Comparison of ENCODE assay signal across 23 mouse cellular contexts in the genomic region with DNA sequence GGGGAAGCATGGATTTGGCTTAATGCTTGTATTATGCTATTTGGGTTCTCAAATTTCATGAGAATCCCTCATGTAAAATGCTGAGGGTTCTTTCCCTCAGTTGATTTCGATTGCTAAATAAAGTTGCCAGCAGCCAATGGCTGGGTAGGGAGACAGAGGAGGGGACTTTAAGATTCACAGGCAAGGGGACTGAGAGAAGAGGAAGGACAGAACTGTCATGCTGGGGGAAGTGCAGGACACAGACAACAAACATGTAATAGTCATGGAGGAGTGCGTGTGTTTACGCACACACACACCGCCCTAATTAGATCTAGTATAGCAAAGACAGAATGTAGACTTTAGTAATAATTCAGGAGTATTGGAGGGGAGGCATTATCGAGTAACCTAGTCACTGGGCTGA. TPM values are rescaled to one million over a fixed set of nuclear protein-coding genes. Genes with fewer than 3 reads are reported as not detected.
DNase-seq lines count a peak whose midpoint lies in the region; ATAC-seq and TF ChIP-seq lines count a peak whose summit lies in the region.
"Had no signal": no experiment of that assay in that cellular context is flagged by ENCODE, and none has a peak within 500 bp of the region (broad histone marks: within the 10 kb centered on the region; RNA-seq: fewer than 3 reads in every experiment).

No protein-coding gene starts in this region.

- no peaks in the 10 kb centered on the region for H3K27me3 ChIP-seq in intestine, embryonic 14.5 days (replicated peaks; ENCODE audit: control insufficient read depth, insufficient read depth, low read length)
- no peaks in the 10 kb centered on the region for H3K27me3 ChIP-seq in intestine, embryonic 15.5 days (replicated peaks)
- H3K27me3 ChIP-seq: forebrain, embryonic 13.5 days; hindbrain, embryonic 13.5 days had no signal

- 94% methylated on average over 5 of the region's 5 CpGs for WGBS in intestine, embryonic 14.5 days
- 92% methylated on average over 5 of the region's 5 CpGs for WGBS in intestine, embryonic 15.5 days
- 67% methylated on average over 5 of the region's 5 CpGs for WGBS in macrophage (ENCODE audit: missing documents)

- H3K4me3 ChIP-seq in gastrocnemius, adult 2 months, result no peak overlapping the region
- no peak overlapping the region for H3K4me3 ChIP-seq in intestine, embryonic 14.5 days (ENCODE audit: low read depth, low read length)
- no peak overlapping the region for H3K4me3 ChIP-seq in intestine, embryonic 15.5 days (replicated peaks)
- no peak overlapping the region for H3K4me3 ChIP-seq in macrophage (ENCODE audit: inconsistent target)
- H3K4me3 ChIP-seq: forebrain, embryonic 10.5 days; forebrain, embryonic 13.5 days; hindbrain, embryonic 10.5 days; hindbrain, embryonic 13.5 days had no signal

- H3K9ac ChIP-seq in intestine, embryonic 14.5 days (ENCODE audit: low read length), result no peak overlapping the region
- no peak overlapping the region for H3K9ac ChIP-seq in intestine, embryonic 15.5 days
- H3K9ac ChIP-seq: forebrain, embryonic 13.5 days; hindbrain, embryonic 13.5 days had no signal

- intact Hi-C loops in gastrocnemius, adult 2 months (cut with DNase I), result no loop called here

- H3K79me2 ChIP-seq in macrophage (ENCODE audit: inconsistent target), result peaks cover 97% of the 10 kb centered on the region

- no peak for DNase-seq in gastrocnemius, adult 2 months
- no peak for DNase-seq in gastrocnemius, postnatal 25 days
- peak; percentile 38 for DNase-seq in intestine, embryonic 14.5 days (ENCODE audit: low spot score)
- DNase-seq in frontal cortex, postnatal 25 days (ENCODE audit: low spot score in 2 of 2), result no peak
- no peak for DNase-seq in cerebellum, adult 9-11 months
- DNase-seq: adrenal gland, adult 8-10 months; adrenal gland, postnatal 25 days; cerebellum, adult 8-10 months; cerebellum, postnatal 14 days; gastrocnemius, postnatal 36 days; heart, postnatal 36 days had no signal

- TF ChIP-seq CTCF in gastrocnemius, adult 2 months (IDR thresholded peaks at IDR 0.05), result no peak

- peak overlapping the region; percentile 69 for H3K27ac ChIP-seq in gastrocnemius, adult 2 months
- no peak overlapping the region for H3K27ac ChIP-seq in intestine, embryonic 14.5 days (ENCODE audit: low read depth)
- no peak overlapping the region for H3K27ac ChIP-seq in intestine, embryonic 15.5 days
- peak overlapping the region; percentile 49; the same call in 1 of the 2 replicates for H3K27ac ChIP-seq in macrophage
- H3K27ac ChIP-seq: forebrain, embryonic 10.5 days; forebrain, embryonic 13.5 days; hindbrain, embryonic 10.5 days; hindbrain, embryonic 13.5 days had no signal

- H3K4me2 ChIP-seq in intestine, embryonic 14.5 days (ENCODE audit: low read length), result no peak overlapping the region
- H3K4me2 ChIP-seq in intestine, embryonic 15.5 days (replicated peaks), result no peak overlapping the region
- H3K4me2 ChIP-seq: forebrain, embryonic 13.5 days; heart, embryonic 11.5 days; hindbrain, embryonic 13.5 days had no signal

- peaks cover 3% of the 10 kb centered on the region for H3K4me1 ChIP-seq in intestine, embryonic 14.5 days (replicated peaks; ENCODE audit: control insufficient read depth, insufficient read depth, low read length)
- peaks cover 4% of the 10 kb centered on the region; the same call in 1 of the 2 replicates for H3K4me1 ChIP-seq in intestine, embryonic 15.5 days (replicated peaks)

- H3K36me3 ChIP-seq in intestine, embryonic 14.5 days (ENCODE audit: control insufficient read depth, insufficient read depth, low read length), result peaks cover 20% of the 10 kb centered on the region
- peaks cover 3% of the 10 kb centered on the region; the same call in 1 of the 2 replicates for H3K36me3 ChIP-seq in intestine, embryonic 15.5 days
- H3K36me3 ChIP-seq in macrophage (ENCODE audit: inconsistent target), result no peaks in the 10 kb centered on the region; the same call in 1 of the 2 replicates

- no peaks in the 10 kb centered on the region for H3K9me3 ChIP-seq in intestine, embryonic 14.5 days (ENCODE audit: control insufficient read depth, low read length)
- no peaks in the 10 kb centered on the region for H3K9me3 ChIP-seq in intestine, embryonic 15.5 days
- H3K9me3 ChIP-seq: forebrain, embryonic 10.5 days; forebrain, embryonic 13.5 days; hindbrain, embryonic 10.5 days; hindbrain, embryonic 13.5 days had no signal

- no peak for ATAC-seq in intestine, embryonic 14.5 days (replicated peaks; ENCODE audit: low FRiP score, low TSS enrichment, low read depth)
- ATAC-seq in intestine, embryonic 15.5 days, result no peak
- ATAC-seq in monocyte, adult 5-6 weeks (replicated peaks; ENCODE audit: insufficient number of reproducible peaks, low FRiP score, low TSS enrichment, poor library complexity, severe bottlenecking), result 0 out of 2 replicates have a peak, but pooled peaks have one; percentile 53
- ATAC-seq: activated CD4-positive, CD25-positive, alpha-beta regulatory T cell, adult 4 months; forebrain, embryonic 13.5 days; forebrain, embryonic 16.5 days; hindbrain, embryonic 16.5 days; intestine, postnatal 0 days had no signal

RNA-seq across cellular contexts. Expression of a gene that starts 6.8 kb away (rescaled TPM):
- total RNA-seq in gastrocnemius, adult 2 months (2021), result 1 to 10 TPM; 6.6 to 7.1 TPM
- 1 to 10 TPM; 5.1 to 5.8 TPM for total RNA-seq in gastrocnemius, postnatal 25 days (2021)
- 8.5 and 9.1 TPM in 2 replicates for polyA plus RNA-seq in intestine, embryonic 14.5 days (2014; fragmentation: Nextera tagmentation; extraction: Ambion mirVana)
- polyA plus RNA-seq in intestine, embryonic 15.5 days (2015; fragmentation: Nextera tagmentation; extraction: Ambion mirVana), result 4.1 and 4.3 TPM in 2 replicates
- 10 to 100 TPM; 15.2 to 34.3 (median 22.0) TPM for total RNA-seq in macrophage (2018; cell fraction: chromatin; rRNA removed)
- total RNA-seq in macrophage (2018; cell fraction: cytosol; rRNA removed), result 10 to 100 TPM; 13.2 to 25.2 (median 20.7) TPM
- 10 to 100 TPM; 18.2 to 33.5 (median 26.4) TPM for total RNA-seq in macrophage (2018; cell fraction: nucleus; rRNA removed)
- 9.9 to 14.8 TPM (median 12.5 TPM) in 3 replicates for polyA plus RNA-seq in macrophage (2018)
- 12.4 to 18.2 TPM (median 13.2 TPM) in 3 replicates for total RNA-seq in monocyte, adult 5-6 weeks (2017)

RNA-seq across cellular contexts. Expression of a gene that starts 40.2 kb away (rescaled TPM):
- total RNA-seq in gastrocnemius, adult 2 months (2021), result 100 to 1,000 TPM in 1 of 2 experiments, 10 to 100 TPM in 1; 94.2 to 123 TPM
- total RNA-seq in gastrocnemius, postnatal 25 days (2021), result 100 to 1,000 TPM in 1 of 2 experiments, 10 to 100 TPM in 1; 98.6 to 108 TPM
- polyA plus RNA-seq in intestine, embryonic 14.5 days (2014; fragmentation: Nextera tagmentation; extraction: Ambion mirVana), result 246 and 259 TPM in 2 replicates
- 358 and 379 TPM in 2 replicates for polyA plus RNA-seq in intestine, embryonic 15.5 days (2015; fragmentation: Nextera tagmentation; extraction: Ambion mirVana)
- 100 to 1,000 TPM in 24 of 26 experiments, 10 to 100 TPM in 2; 86.0 to 180 (median 131) TPM for total RNA-seq in macrophage (2018; cell fraction: chromatin; rRNA removed)
- 100 to 1,000 TPM; 290 to 579 (median 440) TPM for total RNA-seq in macrophage (2018; cell fraction: cytosol; rRNA removed)
- total RNA-seq in macrophage (2018; cell fraction: nucleus; rRNA removed), result 100 to 1,000 TPM; 153 to 807 (median 584) TPM
- polyA plus RNA-seq in macrophage (2018), result 353 to 731 TPM (median 370 TPM) in 3 replicates
- 473 to 555 TPM (median 517 TPM) in 3 replicates for total RNA-seq in monocyte, adult 5-6 weeks (2017)

RNA-seq across cellular contexts. Expression of a gene that starts 46.8 kb away (rescaled TPM):
- 1 to 10 TPM; 2.1 to 3.2 TPM for total RNA-seq in gastrocnemius, adult 2 months (2021)
- 1 to 10 TPM; 2.9 to 3.7 TPM for total RNA-seq in gastrocnemius, postnatal 25 days (2021)
- polyA plus RNA-seq in intestine, embryonic 14.5 days (2014; fragmentation: Nextera tagmentation; extraction: Ambion mirVana), result 3.4 and 4.2 TPM in 2 replicates
- 3.9 and 4.2 TPM in 2 replicates for polyA plus RNA-seq in intestine, embryonic 15.5 days (2015; fragmentation: Nextera tagmentation; extraction: Ambion mirVana)
- total RNA-seq in macrophage (2018; cell fraction: chromatin; rRNA removed), result 1 to 10 TPM in 16 of 26 experiments, not detected in 10; 1.1 to 9.0 (median 4.6) TPM
- 10 to 100 TPM in 12 of 26 experiments, 1 to 10 TPM in 13, under 1 TPM in 1; 0.96 to 18.9 (median 6.4) TPM for total RNA-seq in macrophage (2018; cell fraction: cytosol; rRNA removed)
- 10 to 100 TPM in 10 of 26 experiments, 1 to 10 TPM in 12, not detected in 4; 1.2 to 17.6 (median 8.1) TPM for total RNA-seq in macrophage (2018; cell fraction: nucleus; rRNA removed)
- polyA plus RNA-seq in macrophage (2018), result 6.5 to 23.2 TPM (median 6.5 TPM) in 3 replicates
- total RNA-seq in monocyte, adult 5-6 weeks (2017), result not detected in 3 replicates
- polyA plus RNA-seq: activated CD4-positive, CD25-positive, alpha-beta regulatory T cell, adult 4 months had no signal

Comparison
In these comparisons a context has a peak if more than half of its experiments do, and no peak if none do; other contexts are left out.
1. H3K27ac ChIP-seq: peak in gastrocnemius, adult 2 months (single experiment) and macrophage (single experiment); none in intestine, embryonic 14.5 days (single experiment) and intestine, embryonic 15.5 days (single experiment).